Mouse (Mus musculus) small intestine, adult 2 months (tissue): ENCODE results near the gene Bcor.

Source experiments
- CTCF ChIP-seq: fragments of 200-500 bp; IDR thresholded peaks from 2 replicates; pipeline ENCODE4 v1.5.1; 2012; ENCODE audit warnings: low read depth, mild to moderate bottlenecking, control low read depth, inconsistent platforms, low read length, moderate library complexity, mixed read lengths; ENCODE audit not compliant: insufficient replicate concordance, insufficient read length; ENCODE audit errors: extremely low read depth
- POLR2A ChIP-seq: fragments of 200-500 bp; IDR thresholded peaks from 2 replicates; pipeline ENCODE4 v1.6.1; 2012; ENCODE audit warnings: low read depth, mild to moderate bottlenecking, control low read depth, inconsistent platforms, low read length, moderate library complexity

GRCm38 (mm10) chrX:12138266-12138665 is 21.9 kb downstream of the Bcor start:
- no peak for TF ChIP-seq POLR2A
- no peak for TF ChIP-seq CTCF
